ENCODE assay signal across 15 mouse cellular contexts in the genomic region with DNA sequence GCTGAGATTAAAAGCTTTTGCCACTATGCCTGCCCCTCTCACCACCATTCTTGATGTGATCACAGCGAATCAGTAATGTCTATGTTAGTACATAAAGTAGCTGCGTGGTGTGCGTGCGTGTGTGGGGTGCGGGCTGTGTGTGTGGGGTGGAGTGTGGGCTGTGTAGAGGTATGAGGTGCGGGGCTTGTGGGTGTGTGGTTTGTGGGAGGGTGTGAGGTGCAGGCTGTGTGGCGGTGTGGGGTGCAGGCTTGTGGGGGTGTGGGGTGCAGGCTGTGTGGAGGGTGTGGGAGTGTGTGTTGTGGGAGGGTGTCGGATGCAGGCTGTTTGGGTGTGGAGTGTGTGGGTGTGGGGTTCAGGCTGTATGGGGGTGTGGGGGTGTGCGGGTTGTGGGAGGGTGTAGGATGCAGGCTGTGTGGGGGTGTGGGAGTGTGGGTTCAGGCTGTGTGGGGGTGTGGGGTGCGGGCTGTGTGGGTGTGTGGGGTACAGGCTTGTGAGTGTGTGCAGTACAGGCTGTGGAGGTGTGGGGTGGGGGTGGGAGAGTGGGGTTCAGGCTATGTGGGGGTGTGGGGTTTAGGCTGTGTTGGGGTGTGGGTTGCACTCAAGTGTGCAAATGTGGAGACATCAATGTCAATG. TPM values are rescaled to one million over a fixed set of nuclear protein-coding genes. Genes with fewer than 3 reads are reported as not detected.
A peak's percentile ranks its signal among the peaks of the same experiment; 100 is the strongest.
DNase-seq lines count a peak whose midpoint lies in the region; ATAC-seq and TF ChIP-seq lines count a peak whose summit lies in the region.
"Had no signal": no experiment of that assay in that cellular context is flagged by ENCODE, and none has a peak within 500 bp of the region (broad histone marks: within the 10 kb centered on the region; RNA-seq: fewer than 3 reads in every experiment).

No protein-coding gene starts in this region.

- TF ChIP-seq CTCF in forebrain, postnatal 0 days (IDR thresholded peaks at IDR 0.05; ENCODE audit: low read depth): no peak
- no peak for TF ChIP-seq CTCF in hindbrain, postnatal 0 days (IDR thresholded peaks at IDR 0.05; ENCODE audit: low read depth)

- H3K27ac ChIP-seq in forebrain, postnatal 0 days (ENCODE audit: low read depth, low read length): no peak overlapping the region
- no peak overlapping the region for H3K27ac ChIP-seq in forebrain, embryonic 16.5 days (ENCODE audit: low read length)
- H3K27ac ChIP-seq in hindbrain, postnatal 0 days: no peak overlapping the region
- no peak overlapping the region for H3K27ac ChIP-seq in stomach, embryonic 15.5 days
- H3K27ac ChIP-seq: kidney, postnatal 0 days had no signal

- H3K9me3 ChIP-seq in forebrain, postnatal 0 days (ENCODE audit: low read length): no peaks in the 10 kb centered on the region
- H3K9me3 ChIP-seq in forebrain, embryonic 16.5 days (ENCODE audit: control insufficient read depth, low read length): peaks cover 5% of the 10 kb centered on the region; the same call in 1 of the 2 replicates
- peaks cover 20% of the 10 kb centered on the region for H3K9me3 ChIP-seq in megakaryocyte, embryonic 14.5 days
- H3K9me3 ChIP-seq in hindbrain, postnatal 0 days (ENCODE audit: low read length): no peaks in the 10 kb centered on the region
- no peaks in the 10 kb centered on the region for H3K9me3 ChIP-seq in stomach, embryonic 15.5 days

- no peaks in the 10 kb centered on the region for H3K4me1 ChIP-seq in forebrain, postnatal 0 days (ENCODE audit: insufficient read depth)
- H3K4me1 ChIP-seq in forebrain, embryonic 16.5 days (replicated peaks; ENCODE audit: control insufficient read depth, insufficient read depth, low read length): no peaks in the 10 kb centered on the region
- H3K4me1 ChIP-seq in megakaryocyte, embryonic 14.5 days: no peaks in the 10 kb centered on the region
- H3K4me1 ChIP-seq in hindbrain, postnatal 0 days (ENCODE audit: insufficient read depth, low read length): no peaks in the 10 kb centered on the region
- H3K4me1 ChIP-seq in stomach, embryonic 15.5 days: no peaks in the 10 kb centered on the region

- 0 out of 2 replicates have a peak, but pooled peaks have one; percentile 10 for ATAC-seq in forebrain, postnatal 0 days
- no peak; the same call in 1 of the 2 replicates for ATAC-seq in forebrain, embryonic 16.5 days
- ATAC-seq in megakaryocyte, adult 5-6 weeks (ENCODE audit: poor library complexity, severe bottlenecking): no peak
- ATAC-seq in hindbrain, postnatal 0 days: peak; percentile 35; the same call in 1 of the 2 replicates
- peak; percentile 27; the same call in 1 of the 2 replicates for ATAC-seq in stomach, embryonic 15.5 days (ENCODE audit: insufficient read depth, low FRiP score, low read depth)
- ATAC-seq: activated CD4-positive, CD25-positive, alpha-beta regulatory T cell, adult 4 months had no signal

- H3K9ac ChIP-seq in forebrain, postnatal 0 days: no peak overlapping the region
- H3K9ac ChIP-seq in forebrain, embryonic 16.5 days (replicated peaks; ENCODE audit: low read depth, low read length): no peak overlapping the region
- no peak overlapping the region for H3K9ac ChIP-seq in hindbrain, postnatal 0 days (replicated peaks; ENCODE audit: low read length)
- H3K9ac ChIP-seq in stomach, embryonic 15.5 days: no peak overlapping the region

- no peak overlapping the region for H3K4me3 ChIP-seq in forebrain, postnatal 0 days (ENCODE audit: low read depth, low read length)
- no peak overlapping the region for H3K4me3 ChIP-seq in forebrain, embryonic 16.5 days (replicated peaks; ENCODE audit: low read length)
- H3K4me3 ChIP-seq in megakaryocyte, embryonic 14.5 days (replicated peaks): peak overlapping the region; percentile 18
- H3K4me3 ChIP-seq in hindbrain, postnatal 0 days (ENCODE audit: low read length): no peak overlapping the region
- H3K4me3 ChIP-seq in stomach, embryonic 15.5 days (replicated peaks): no peak overlapping the region

- intact Hi-C loops in heart, postnatal 25 days (cut with DNase I): no loop called here

- H3K27me3 ChIP-seq in forebrain, postnatal 0 days (ENCODE audit: insufficient read depth, low read length): no peaks in the 10 kb centered on the region
- H3K27me3 ChIP-seq in forebrain, embryonic 16.5 days (replicated peaks; ENCODE audit: control insufficient read depth, insufficient read depth, low read length): no peaks in the 10 kb centered on the region
- H3K27me3 ChIP-seq in megakaryocyte, embryonic 14.5 days (replicated peaks): peaks cover 2% of the 10 kb centered on the region
- no peaks in the 10 kb centered on the region for H3K27me3 ChIP-seq in hindbrain, postnatal 0 days (ENCODE audit: insufficient read depth, low read length)
- no peaks in the 10 kb centered on the region for H3K27me3 ChIP-seq in stomach, embryonic 15.5 days (replicated peaks)

- no peak for DNase-seq in forebrain, postnatal 0 days
- no peak for DNase-seq in hindbrain, postnatal 0 days (ENCODE audit: low spot score)
- DNase-seq in layer of hippocampus, postnatal 14 days (ENCODE audit: low spot score in 2 of 2): no peak
- no peak for DNase-seq in heart, postnatal 25 days (ENCODE audit: low spot score)
- DNase-seq: cerebellum, adult 8-10 months; heart, postnatal 4 days; lung, adult 18-20 months; thymus, adult 2 months had no signal

- H3K4me2 ChIP-seq in forebrain, postnatal 0 days (ENCODE audit: low read depth): no peak overlapping the region
- no peak overlapping the region for H3K4me2 ChIP-seq in forebrain, embryonic 16.5 days (ENCODE audit: low read length)
- H3K4me2 ChIP-seq in hindbrain, postnatal 0 days (ENCODE audit: low read depth, low read length): no peak overlapping the region
- no peak overlapping the region for H3K4me2 ChIP-seq in stomach, embryonic 15.5 days

- H3K36me3 ChIP-seq in forebrain, postnatal 0 days (ENCODE audit: insufficient read depth): no peaks in the 10 kb centered on the region
- no peaks in the 10 kb centered on the region for H3K36me3 ChIP-seq in forebrain, embryonic 16.5 days (ENCODE audit: control insufficient read depth, insufficient read depth)
- no peaks in the 10 kb centered on the region for H3K36me3 ChIP-seq in megakaryocyte, embryonic 14.5 days (replicated peaks; ENCODE audit: low read length)
- H3K36me3 ChIP-seq in hindbrain, postnatal 0 days (ENCODE audit: insufficient read depth, low read length): no peaks in the 10 kb centered on the region
- no peaks in the 10 kb centered on the region for H3K36me3 ChIP-seq in stomach, embryonic 15.5 days
- H3K36me3 ChIP-seq: G1E had no signal

- 93% methylated on average over 10 of the region's 10 CpGs for WGBS in forebrain, postnatal 0 days
- 91% methylated on average over 10 of the region's 10 CpGs for WGBS in forebrain, embryonic 16.5 days
- 94% methylated on average over 10 of the region's 10 CpGs for WGBS in hindbrain, postnatal 0 days
- 88% methylated on average over 10 of the region's 10 CpGs for WGBS in stomach, embryonic 15.5 days

RNA-seq across cellular contexts. Expression of a gene that starts 19.1 kb away (rescaled TPM):
- total RNA-seq in forebrain, postnatal 0 days (2014; rRNA removed): 20.0 and 23.7 TPM in 2 replicates
- 8.4 and 12.1 TPM in 2 replicates for polyA plus RNA-seq in forebrain, postnatal 0 days (2015; fragmentation: Nextera tagmentation; extraction: Ambion mirVana)
- 18.1 and 19.4 TPM in 2 replicates for polyA plus RNA-seq in forebrain, embryonic 16.5 days (2015; fragmentation: Nextera tagmentation; extraction: Ambion mirVana)
- polyA plus RNA-seq in megakaryocyte, embryonic 14.5 days (2012; ENCODE audit: insufficient read depth, low replicate concordance): 1.2 and 4.5 TPM in 2 replicates
- 24.4 and 29.6 TPM in 2 replicates for total RNA-seq in megakaryocyte, adult 5-6 weeks (2015)
- 16.3 and 19.1 TPM in 2 replicates for total RNA-seq in megakaryocyte, adult 5-6 weeks (2017)
- 16.6 and 23.8 TPM in 2 replicates for total RNA-seq in hindbrain, postnatal 0 days (2014; rRNA removed)
- 10.3 and 11.0 TPM in 2 replicates for polyA plus RNA-seq in hindbrain, postnatal 0 days (2015; fragmentation: Nextera tagmentation; extraction: Ambion mirVana)
- polyA plus RNA-seq in stomach, embryonic 15.5 days (2015; fragmentation: Nextera tagmentation; extraction: Ambion mirVana): 11.1 and 11.6 TPM in 2 replicates
- total RNA-seq in layer of hippocampus, postnatal 14 days (2021): 10 to 100 TPM; 34.9 to 35.4 TPM
- total RNA-seq in heart, postnatal 25 days (2021): 10 to 100 TPM; 19.7 to 20.9 TPM

Comparison
In these comparisons a context has a peak if more than half of its experiments do, and no peak if none do; other contexts are left out.
1. ATAC-seq: peak in forebrain, postnatal 0 days (single experiment), hindbrain, postnatal 0 days (single experiment) and stomach, embryonic 15.5 days (single experiment); none in forebrain, embryonic 16.5 days (single experiment) and megakaryocyte, adult 5-6 weeks (single experiment).